ENCODE assay signal across 30 mouse cellular contexts in genomic region chr4:105149492-105149891, GRCm38 (mm10). TPM values are rescaled to one million over a fixed set of nuclear protein-coding genes. Genes with fewer than 3 reads are reported as not detected.
DNase-seq lines count a peak whose midpoint lies in the region; ATAC-seq lines count a peak whose summit lies in the region.
"Had no signal": no experiment of that assay in that cellular context is flagged by ENCODE, and none has a peak within 500 bp of the region (broad histone marks: within the 10 kb centered on the region; RNA-seq: fewer than 3 reads in every experiment).

No protein-coding gene starts in this region.

- DNase-seq in lung, postnatal 10 days, result no peak
- peak; percentile 35 for DNase-seq in brain, adult 2 months (ENCODE audit: low read depth, low spot score)
- DNase-seq in telencephalon, adult 2 months (ENCODE audit: low read depth, low spot score), result peak; percentile 28
- DNase-seq in cerebellum, postnatal 10 days, result no peak
- DNase-seq in ovary, postnatal 10 days (ENCODE audit: low spot score), result no peak
- DNase-seq: adrenal gland, postnatal 14 days; cerebellum, adult 18-20 months; cerebellum, postnatal 14 days; gastrocnemius, postnatal 14 days; heart, postnatal 10 days; kidney, adult 2 months; kidney, postnatal 4 days; liver, embryonic 13.5 days; lung, adult 2 months; lung, postnatal 36 days; right cerebral cortex, postnatal 25 days; thymus, adult 2 months; thymus, postnatal 36 days had no signal

- no peak overlapping the region for H3K9ac ChIP-seq in lung, embryonic 16.5 days (ENCODE audit: low read length)
- H3K9ac ChIP-seq: heart, embryonic 13.5 days; limb, embryonic 15.5 days; liver, embryonic 13.5 days; midbrain, embryonic 13.5 days; neural tube, embryonic 15.5 days had no signal

- H3K4me3 ChIP-seq in lung, embryonic 16.5 days (ENCODE audit: low read length), result no peak overlapping the region
- H3K4me3 ChIP-seq: heart, embryonic 13.5 days; limb, embryonic 10.5 days; limb, embryonic 15.5 days; liver, embryonic 13.5 days; midbrain, embryonic 13.5 days; neural tube, embryonic 15.5 days had no signal

- no peak overlapping the region for H3K4me2 ChIP-seq in lung, embryonic 16.5 days (ENCODE audit: low read depth, low read length)
- H3K4me2 ChIP-seq: heart, embryonic 13.5 days; limb, embryonic 15.5 days; liver, embryonic 13.5 days; midbrain, embryonic 13.5 days; neural tube, embryonic 15.5 days had no signal

- H3K36me3 ChIP-seq in lung, embryonic 16.5 days (ENCODE audit: control insufficient read depth, insufficient read depth, low read length), result no peaks in the 10 kb centered on the region
- H3K36me3 ChIP-seq: G1E; heart, embryonic 13.5 days; limb, embryonic 10.5 days; limb, embryonic 15.5 days; liver, embryonic 13.5 days; midbrain, embryonic 13.5 days; neural tube, embryonic 15.5 days had no signal

- H3K4me1 ChIP-seq in lung, embryonic 16.5 days (replicated peaks; ENCODE audit: control insufficient read depth, insufficient read depth, low read length), result no peaks in the 10 kb centered on the region
- H3K4me1 ChIP-seq: heart, embryonic 13.5 days; liver, embryonic 13.5 days; midbrain, embryonic 13.5 days; neural tube, embryonic 15.5 days had no signal

- no peaks in the 10 kb centered on the region for H3K27me3 ChIP-seq in lung, embryonic 16.5 days (ENCODE audit: control insufficient read depth, insufficient read depth, low read depth, low read length)
- H3K27me3 ChIP-seq: limb, embryonic 15.5 days; liver, embryonic 13.5 days; midbrain, embryonic 13.5 days; neural tube, embryonic 15.5 days; Patski had no signal

- peak; percentile 56; the same call in 1 of the 2 replicates for ATAC-seq in lung, embryonic 16.5 days (ENCODE audit: low read depth)
- peak; percentile 78 for ATAC-seq in megakaryocyte, adult 5-6 weeks (ENCODE audit: poor library complexity, severe bottlenecking)
- ATAC-seq: forebrain, embryonic 14.5 days; hindbrain, embryonic 16.5 days; midbrain, embryonic 13.5 days; Patski had no signal

- H3K27ac ChIP-seq in lung, embryonic 16.5 days (ENCODE audit: low read length), result no peak overlapping the region
- H3K27ac ChIP-seq: heart, embryonic 13.5 days; limb, embryonic 10.5 days; limb, embryonic 15.5 days; liver, embryonic 13.5 days; midbrain, embryonic 13.5 days; neural tube, embryonic 15.5 days; stomach, postnatal 0 days had no signal

- 63% methylated on average over 7 of the region's 7 CpGs for WGBS in lung, embryonic 16.5 days

- 0 out of 2 replicates have a peak, but pooled peaks cover 3% of the 10 kb centered on the region for H3K9me3 ChIP-seq in lung, embryonic 16.5 days (ENCODE audit: control insufficient read depth, low read length)
- H3K9me3 ChIP-seq: limb, embryonic 10.5 days; limb, embryonic 15.5 days; liver, embryonic 13.5 days; midbrain, embryonic 13.5 days; neural tube, embryonic 15.5 days had no signal

RNA-seq across cellular contexts. Expression of gene Plpp3, which starts 7.7 kb away (rescaled TPM):
- 92.1 and 94.2 TPM in 2 replicates for polyA plus RNA-seq in lung, embryonic 16.5 days (2015; fragmentation: Nextera tagmentation; extraction: Ambion mirVana)
- 0.29 and 0.48 TPM in 2 replicates for total RNA-seq in megakaryocyte, adult 5-6 weeks (2015)
- total RNA-seq in megakaryocyte, adult 5-6 weeks (2017), result 0.29 and 0.37 TPM in 2 replicates
- total RNA-seq: G1E had no signal
- polyA plus RNA-seq: G1E had no signal

RNA-seq across cellular contexts. Expression of gene Prkaa2, which starts 39.8 kb away (rescaled TPM):
- polyA plus RNA-seq in lung, embryonic 16.5 days (2015; fragmentation: Nextera tagmentation; extraction: Ambion mirVana), result 2.1 and 2.8 TPM in 2 replicates
- not detected in 2 replicates for total RNA-seq in megakaryocyte, adult 5-6 weeks (2015)
- total RNA-seq in megakaryocyte, adult 5-6 weeks (2017), result 0.04 TPM in 1 of 2 replicates, not detected in the other
- polyA plus RNA-seq: G1E had no signal

Comparison
In these comparisons a context has a peak if more than half of its experiments do, and no peak if none do; other contexts are left out.
1. DNase-seq: peak in brain, adult 2 months (single experiment) and telencephalon, adult 2 months (single experiment); none in lung, postnatal 10 days (single experiment), cerebellum, postnatal 10 days (0 of 2) and ovary, postnatal 10 days (single experiment).